Mouse (Mus musculus) adrenal gland, postnatal 10 days (tissue): ENCODE measurements around the gene Phip. TPM values are rescaled to one million over a fixed set of nuclear protein-coding genes. Genes with fewer than 3 reads are reported as not detected.
A peak's percentile ranks its signal among the peaks of the same experiment; 100 is the strongest.

ENCODE experiments used
- DNase-seq: peaks from one replicate; pipeline ENCODE4 v3.0.0; 2021; ENCODE audit warnings: mixed read lengths
- total RNA-seq, 2 experiments: library from RNA; stranded (reverse); gene quantifications; 2 replicates each; pipeline ENCODE4 v1.2.3; 2021

Phip gene
- total RNA-seq, 2 experiments from 2014 or later = 48.6 to 69.6 TPM

DNA sequence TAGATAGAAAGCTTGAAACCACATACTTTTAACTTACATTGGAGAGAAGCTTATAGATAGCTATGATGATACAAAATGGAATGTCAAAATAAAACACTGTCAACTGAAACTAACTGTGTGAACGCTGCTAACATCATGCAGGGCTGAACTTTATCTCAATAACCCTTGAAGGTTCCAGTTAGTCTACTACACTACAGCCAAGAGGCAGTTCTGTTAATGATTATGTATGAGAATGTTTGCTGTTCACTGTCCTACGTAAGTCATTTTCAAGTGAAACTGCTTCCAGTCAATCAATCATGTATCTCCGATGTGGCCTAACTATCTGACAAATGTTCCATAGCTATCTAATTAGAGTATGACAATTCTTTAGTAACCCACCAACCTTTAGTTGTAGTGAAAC lies 107.6 kb downstream of the Phip start:
- no peak for DNase-seq

DNA sequence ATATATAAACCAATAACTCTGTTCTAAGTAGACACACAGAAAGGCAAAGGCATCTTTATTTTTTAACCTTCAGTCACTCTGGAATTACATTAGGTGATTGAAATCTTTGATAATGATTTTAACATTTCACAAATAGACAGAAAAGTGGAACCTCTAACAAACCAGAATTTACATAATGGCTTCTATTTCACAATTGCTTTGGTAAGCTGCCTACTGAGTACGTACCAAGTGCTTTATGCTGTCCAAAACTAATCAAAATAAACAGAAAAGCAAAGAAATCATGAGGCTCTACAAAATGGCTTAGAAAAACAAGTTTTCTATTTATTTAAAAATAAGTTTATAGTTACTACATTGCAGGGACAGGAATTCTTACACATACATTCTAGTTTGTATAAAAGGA lies 109.2 kb downstream of the Phip start:
- DNase-seq = no peak

DNA sequence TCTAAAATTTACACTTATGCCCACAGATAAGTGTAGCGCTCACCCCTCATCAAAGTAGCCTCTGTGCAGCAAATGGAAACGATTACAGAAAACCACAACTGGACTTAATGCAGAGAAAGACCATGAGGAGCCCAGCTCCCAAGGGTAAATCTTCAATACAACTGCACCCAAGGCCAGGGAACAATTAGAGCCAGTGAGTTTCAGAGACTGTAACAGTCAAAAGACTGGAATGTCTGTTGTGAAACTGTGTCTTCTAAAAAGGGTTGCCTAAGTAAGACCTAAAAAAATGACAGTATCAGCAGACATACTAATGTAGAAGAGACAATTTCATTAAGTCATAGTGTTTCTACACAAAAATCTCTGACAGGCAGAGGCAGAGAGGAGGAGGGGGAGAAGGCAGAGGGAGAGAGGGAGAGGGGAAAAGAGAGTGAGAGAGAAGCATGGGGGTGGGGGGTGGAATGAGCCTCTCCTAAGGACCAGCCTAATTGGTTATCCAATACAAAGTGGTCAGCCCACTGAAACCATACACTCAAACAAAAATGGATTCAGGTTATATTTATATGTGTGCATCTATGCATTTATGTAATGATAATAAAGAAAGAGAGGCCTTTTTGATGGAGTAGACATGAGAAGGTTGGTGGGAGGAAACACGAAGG lies 113.4 kb downstream of the Phip start:
- no peak for DNase-seq

- peak; percentile 33 for DNase-seq
Measured at GRCm38 (mm10) chr9:82861316-82861715, 114.0 kb downstream of the Phip start.

- DNase-seq = no peak
Measured at GRCm38 (mm10) chr9:82860805-82861204, 114.5 kb downstream of the Phip start.

GRCm38 (mm10) chr9:82856241-82856640 lies 119.1 kb downstream of the Phip start:
- DNase-seq = no peak

GRCm38 (mm10) chr9:82854973-82855614 lies 120.2 kb downstream of the Phip start:
- DNase-seq = no peak

GRCm38 (mm10) chr9:82854040-82854439 lies 121.3 kb downstream of the Phip start:
- no peak for DNase-seq

DNA sequence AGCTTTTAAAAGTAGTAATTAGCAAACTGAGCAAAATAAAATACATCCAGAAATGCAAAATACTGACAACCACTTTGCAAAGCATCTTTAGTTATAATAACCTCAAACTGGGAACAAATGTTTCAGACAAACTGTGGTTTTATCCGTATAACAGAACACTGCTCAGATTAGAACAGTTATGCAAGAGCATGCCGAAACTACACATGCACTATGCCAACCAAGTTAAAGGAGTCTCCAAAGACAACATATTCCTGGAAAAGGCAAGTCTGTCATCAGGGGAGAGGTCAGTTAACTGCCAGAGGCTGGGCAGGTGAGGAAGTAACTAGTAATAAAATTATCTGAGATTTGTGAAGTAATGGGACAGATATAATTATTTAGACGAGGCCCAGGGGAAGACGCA lies 132.6 kb downstream of the Phip start:
- no peak for DNase-seq

DNA sequence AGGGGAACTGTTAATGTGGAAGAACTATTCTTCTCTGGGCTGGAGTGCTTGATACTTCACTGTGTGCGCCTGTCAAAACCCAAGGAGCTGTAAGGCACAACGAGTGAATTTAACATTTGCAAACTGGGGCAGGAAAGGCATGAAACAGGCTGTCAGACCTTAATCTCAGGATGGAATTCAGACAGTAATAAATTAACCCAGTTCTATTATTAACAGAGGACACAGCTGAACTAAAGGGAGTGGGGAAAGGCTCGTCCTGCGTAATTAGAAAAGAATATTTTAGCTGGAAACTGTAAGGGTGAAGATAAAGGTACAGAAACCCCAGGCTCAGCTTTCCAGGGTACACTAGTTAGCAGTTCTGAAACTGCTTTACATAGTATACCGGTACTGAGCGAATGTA lies 139.4 kb downstream of the Phip start:
- DNase-seq = no peak

GRCm38 (mm10) chr9:82831891-82832290 lies 143.4 kb downstream of the Phip start:
- no peak for DNase-seq

DNA sequence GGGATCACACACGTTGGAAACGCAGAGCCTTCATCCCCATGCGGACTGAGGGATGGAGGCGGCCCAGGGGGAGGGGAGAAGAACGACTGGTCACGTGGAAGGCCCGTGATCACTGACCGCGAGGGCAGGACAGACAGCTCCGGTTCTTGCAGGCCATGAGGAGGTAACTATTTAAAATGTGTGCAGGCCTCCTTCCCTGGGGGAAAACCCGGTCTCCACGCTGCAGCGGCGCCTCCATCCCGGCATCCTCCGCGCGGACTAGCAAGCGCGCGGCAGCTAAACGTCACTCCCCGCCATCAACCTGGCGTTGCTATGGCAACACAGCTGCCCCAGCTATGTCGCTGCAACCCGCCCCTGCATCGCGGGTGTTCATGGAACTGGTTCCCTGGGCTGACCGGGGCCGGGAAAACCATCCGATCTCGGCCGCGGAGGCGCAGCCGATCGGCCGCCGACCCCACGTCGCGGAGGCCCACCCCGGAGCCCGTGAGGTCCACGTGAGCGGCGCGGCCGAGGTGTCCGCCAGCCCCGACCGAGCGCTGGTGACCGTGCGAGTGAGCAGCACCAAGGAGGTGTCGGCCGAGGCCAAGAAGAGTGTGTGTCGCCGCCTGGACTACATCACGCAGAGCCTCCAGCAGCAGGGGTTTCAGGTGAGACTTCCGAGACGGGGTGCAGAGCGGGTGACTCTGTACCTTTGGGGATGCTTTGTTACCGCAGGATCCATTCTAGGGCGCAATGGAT lies 145.5 kb downstream of the Phip start:
- peak; percentile 91 for DNase-seq

- DNase-seq = no peak
Measured at GRCm38 (mm10) chr9:82829007-82829689, 146.2 kb downstream of the Phip start, which contains the start of gene Irak1bp1. Gene Irak1bp1, plus strand, starts transcription at chr9:82829540.

DNA sequence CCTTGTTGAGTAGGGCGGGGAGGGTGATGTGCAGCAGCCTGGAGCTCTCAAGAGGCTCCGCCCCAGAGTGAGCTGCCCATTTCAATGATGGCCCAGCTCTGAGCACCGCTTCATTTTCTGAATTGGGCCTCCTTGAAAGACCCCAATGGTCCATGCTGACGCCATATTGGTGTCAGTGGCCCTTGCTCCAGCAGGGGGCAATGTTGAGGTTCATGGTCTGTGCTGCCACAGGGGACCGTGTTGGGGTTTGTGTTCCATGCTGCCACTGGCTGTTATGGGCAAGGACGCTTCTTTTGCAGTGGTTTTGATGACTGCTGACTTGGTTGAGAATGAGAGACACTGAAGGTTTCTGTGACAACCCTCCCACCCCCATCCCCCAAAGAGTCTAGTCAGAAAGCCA lies 148.9 kb downstream of the Phip start:
- DNase-seq = no peak

Other genes starting within 250 kb of the Phip start
- gene Irak1bp1, start 146.0 kb downstream of the Phip start, total RNA-seq = 1 to 10 TPM; 4.5 to 5.1 TPM
- gene Hmgn3, start 171.2 kb upstream of the Phip start, total RNA-seq = 10 to 100 TPM; 55.5 to 82.5 TPM